Mouse (Mus musculus) layer of hippocampus, adult 9-10 months (tissue): ENCODE results near the gene Rpia.
A peak's percentile ranks its signal among the peaks of the same experiment; 100 is the strongest.

Experiments
- DNase-seq: peaks from one replicate; pipeline ENCODE4 v3.0.0; 2022; ENCODE audit warnings: low spot score

Gene Rpia

DNA sequence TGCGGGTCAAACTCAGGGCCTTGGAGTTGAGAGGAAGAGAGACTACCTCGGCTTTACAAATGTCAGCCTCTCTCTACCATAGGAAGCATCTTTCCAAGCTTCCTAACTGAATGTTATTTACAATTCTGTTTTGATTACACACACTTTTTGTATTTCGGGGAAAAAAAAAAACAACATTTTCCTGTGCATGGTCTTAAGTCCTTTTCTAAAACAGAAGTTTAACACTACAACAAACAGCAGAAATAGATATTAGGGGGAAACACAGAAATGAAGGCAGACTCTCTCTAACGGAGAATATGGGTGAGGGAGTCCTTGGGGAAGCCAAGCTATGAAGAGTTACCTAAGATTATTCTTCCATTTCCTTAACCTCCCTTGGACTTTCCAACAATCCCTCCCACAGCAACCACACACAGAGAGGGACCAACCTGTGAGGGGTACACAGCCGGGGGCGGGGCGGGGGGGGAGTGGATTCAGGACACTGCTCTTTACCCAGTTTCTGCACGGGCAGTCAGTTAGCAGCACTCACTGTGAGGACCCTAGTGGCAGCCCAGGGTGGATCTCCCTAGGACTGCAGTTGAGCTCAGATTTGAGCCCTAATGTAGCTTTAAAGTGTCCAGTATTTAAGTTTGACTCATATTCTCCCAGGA lies 40.7 kb downstream of the Rpia start:
- DNase-seq, result no peak

DNA sequence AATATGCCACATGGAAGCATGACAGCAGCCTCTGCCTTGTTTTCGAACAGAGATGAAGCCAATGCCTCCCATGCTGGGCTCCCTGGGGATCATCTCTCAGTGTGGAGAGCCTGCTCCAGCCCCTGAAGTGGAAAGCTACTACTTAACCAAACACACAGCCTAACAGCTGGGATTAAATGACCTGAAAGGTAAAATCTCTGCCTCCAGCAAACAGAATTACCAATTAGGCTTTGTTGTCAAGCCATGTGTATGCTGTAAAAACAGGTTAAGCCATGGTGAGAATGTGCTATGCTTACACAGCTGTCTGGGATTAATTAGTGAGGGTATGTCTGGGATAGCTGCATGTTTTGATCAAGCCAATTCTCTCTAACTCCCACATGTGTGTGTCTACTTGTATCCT lies 42.3 kb downstream of the Rpia start:
- no peak for DNase-seq

- DNase-seq, result no peak
Measured at GRCm38 (mm10) chr6:70747702-70748101, 44.3 kb downstream of the Rpia start.

GRCm38 (mm10) chr6:70743902-70744301 lies 48.1 kb downstream of the Rpia start:
- no peak for DNase-seq

- peak; percentile 15 for DNase-seq
Measured at GRCm38 (mm10) chr6:70742833-70743232, 49.2 kb downstream of the Rpia start.

DNA sequence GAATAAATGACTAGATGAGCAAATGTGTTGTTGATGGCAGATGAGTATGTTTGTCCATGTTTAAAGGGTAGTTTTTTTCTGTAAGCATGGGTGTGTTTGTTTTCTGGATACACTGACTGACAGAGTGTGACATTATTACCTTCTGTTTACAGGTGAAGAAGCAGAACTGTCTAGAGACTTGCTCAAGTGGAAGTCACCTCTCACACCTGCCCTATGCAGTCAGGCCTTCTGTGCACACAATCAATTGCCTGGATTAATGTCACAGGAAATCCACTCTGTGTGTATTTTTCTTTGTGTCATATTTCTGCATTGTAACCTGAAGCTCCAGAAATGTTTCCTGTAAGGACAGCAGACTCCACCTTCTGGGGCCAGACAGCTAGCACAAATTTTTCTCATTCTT lies 51.5 kb downstream of the Rpia start:
- DNase-seq, result no peak

GRCm38 (mm10) chr6:70739456-70739855 lies 52.6 kb downstream of the Rpia start:
- no peak for DNase-seq

- DNase-seq, result no peak
Measured at GRCm38 (mm10) chr6:70735528-70735927, 56.5 kb downstream of the Rpia start.

DNA sequence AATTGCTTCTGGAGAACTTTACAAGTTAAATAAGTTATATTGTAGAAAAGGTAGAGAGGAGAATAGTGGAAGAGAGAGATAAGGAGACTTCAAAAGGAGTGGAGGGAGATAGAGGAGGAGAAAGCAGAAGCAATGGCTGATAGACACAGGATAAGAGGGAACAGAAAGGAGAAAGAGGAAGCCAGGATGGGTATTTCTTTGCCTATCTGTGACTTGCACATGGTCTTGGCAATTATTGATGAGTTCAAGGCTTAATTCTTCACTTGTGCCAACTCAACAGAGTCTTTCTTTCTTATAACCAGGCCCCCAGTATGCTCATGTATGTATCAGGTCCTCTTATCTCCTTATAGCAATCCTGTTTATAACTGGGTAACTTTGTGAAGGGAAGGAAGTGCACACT lies 61.2 kb downstream of the Rpia start:
- no peak for DNase-seq

GRCm38 (mm10) chr6:70729125-70729524 lies 62.9 kb downstream of the Rpia start:
- no peak for DNase-seq

GRCm38 (mm10) chr6:70727094-70727721 lies 64.8 kb downstream of the Rpia start:
- no peak for DNase-seq

DNA sequence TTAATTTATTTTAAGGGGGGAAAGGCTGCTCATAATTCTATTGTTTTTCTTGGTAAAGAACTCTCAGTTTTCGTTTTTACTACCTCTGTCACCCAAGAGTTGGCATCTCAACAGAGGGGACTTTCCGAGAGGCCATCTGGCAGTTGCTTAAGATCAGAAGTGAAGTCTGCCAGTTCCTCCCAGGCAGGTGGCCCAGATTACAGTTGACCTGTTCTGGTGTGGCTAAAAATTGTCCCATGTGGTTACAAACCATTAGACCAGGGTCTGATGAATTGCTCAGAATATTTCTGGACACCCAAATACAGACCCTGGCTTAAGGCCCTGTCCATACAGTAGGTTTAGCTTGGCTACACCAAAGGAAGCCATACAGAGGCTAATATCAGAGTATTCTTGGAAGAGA lies 66.4 kb downstream of the Rpia start:
- DNase-seq, result no peak

GRCm38 (mm10) chr6:70724722-70725121 lies 67.3 kb downstream of the Rpia start:
- DNase-seq, result no peak

- DNase-seq, result no peak
Measured at GRCm38 (mm10) chr6:70722298-70722697, 69.7 kb downstream of the Rpia start.

DNA sequence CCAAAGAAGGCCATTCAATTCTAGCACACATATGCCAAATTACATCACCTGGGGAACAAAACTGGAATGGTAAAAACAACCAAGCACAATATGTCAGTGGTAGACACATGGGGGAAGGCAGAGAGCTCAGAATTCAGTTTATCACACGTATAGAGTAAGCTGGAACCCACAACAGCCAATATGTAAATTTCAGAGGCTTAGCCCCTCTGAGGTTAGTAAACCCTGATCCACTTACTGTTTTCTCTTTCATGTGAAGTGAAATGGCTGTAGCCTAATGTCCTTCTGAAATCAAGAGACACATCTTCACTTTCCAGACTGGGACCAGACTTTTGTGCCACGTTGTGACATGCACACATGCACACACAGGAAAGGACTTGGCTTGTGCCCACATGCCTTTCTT lies 73.3 kb downstream of the Rpia start:
- DNase-seq, result no peak

DNA sequence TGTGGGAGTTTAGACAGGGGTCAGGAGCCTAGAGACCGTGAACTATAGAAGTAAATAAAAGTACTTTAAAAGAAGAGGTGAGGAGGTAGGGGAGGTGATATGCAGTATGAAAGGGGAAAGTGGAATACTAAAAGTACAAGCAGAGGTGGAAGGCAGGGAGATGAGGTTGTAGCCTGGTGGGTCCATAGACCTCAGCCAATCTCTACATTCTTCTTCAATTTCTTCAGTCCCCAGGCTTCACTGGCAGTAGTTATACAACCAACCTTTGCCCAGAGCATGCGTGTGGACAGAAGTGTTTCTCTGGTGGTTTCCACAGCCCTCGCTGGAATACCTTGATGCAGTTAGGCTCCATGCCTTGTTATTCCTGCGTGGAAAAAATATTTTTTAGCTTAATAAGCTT lies 73.9 kb downstream of the Rpia start:
- no peak for DNase-seq

DNA sequence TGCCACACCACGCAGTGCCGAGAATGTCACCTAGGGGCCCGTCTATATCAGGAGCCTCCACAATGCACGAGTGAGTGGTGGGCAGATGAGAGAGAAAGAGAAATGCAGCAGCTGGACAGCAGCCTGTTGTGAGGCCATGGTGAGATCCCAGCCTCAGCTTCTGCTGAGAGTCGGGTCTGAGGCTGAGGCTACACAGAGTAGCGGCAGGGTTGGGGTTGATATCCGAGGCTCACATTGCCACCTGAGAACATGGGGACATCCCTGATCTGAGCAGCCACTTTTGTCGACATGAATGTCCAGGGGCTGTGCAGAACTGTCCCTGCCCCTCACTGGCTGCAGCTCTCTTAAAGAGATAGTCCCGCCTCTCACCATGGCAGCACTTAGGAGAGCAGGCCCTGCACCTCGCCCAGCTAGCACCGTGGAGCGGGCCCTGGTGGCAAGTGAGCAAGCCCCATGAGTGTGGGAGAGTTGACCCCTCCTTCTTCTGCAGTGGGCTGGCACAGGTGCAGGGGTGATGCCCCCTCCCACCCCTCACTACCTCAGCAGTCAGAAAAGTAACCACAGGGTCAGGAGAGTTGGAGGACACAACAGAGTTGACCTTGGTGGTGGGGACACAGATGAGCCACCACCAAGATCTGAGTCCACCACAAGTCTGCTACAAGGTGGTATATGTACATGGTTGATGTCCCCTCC lies 75.2 kb downstream of the Rpia start:
- DNase-seq, result no peak
